Mouse (Mus musculus) adrenal gland, adult (tissue): Measurements from ENCODE around the gene Bpifc.
"Not testable (repeated sequence)": the region's sequence is repeated elsewhere in the genome, so short reads cannot be mapped to it uniquely, and the experiment has no call there.

Source experiments
- DNase-seq, 2 experiments: peaks; one replicate each; pipeline ENCODE4 v3.0.0; 2022 to 2023; ENCODE audit warnings: low spot score in 1 of 2; ENCODE audit not compliant: inconsistent age in 2 of 2

The Bpifc gene

DNA sequence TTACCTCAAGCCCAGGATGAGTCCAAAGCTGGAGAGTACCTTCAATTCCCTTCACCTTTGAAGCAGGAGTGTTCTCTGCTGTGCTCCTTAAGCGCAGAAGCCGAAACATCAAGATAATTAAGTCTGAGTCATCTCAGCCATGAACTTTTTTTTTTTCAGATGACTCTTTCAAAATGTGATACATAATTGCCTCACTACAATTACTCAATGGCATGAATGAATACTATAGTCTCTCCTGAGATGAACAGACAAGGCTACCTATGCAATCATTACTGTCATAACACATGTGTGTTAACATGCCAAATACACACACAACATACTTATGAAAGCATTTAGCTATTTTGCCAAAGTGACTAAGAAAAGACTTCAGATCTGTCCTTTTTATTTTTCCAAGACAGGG lies at the start of gene Bpifc:
Gene Bpifc (minus strand): TSS at position 115 of the 400 bp plus-strand sequence.
- DNase-seq = peak in 1 of 2 experiments; percentile 62

DNA sequence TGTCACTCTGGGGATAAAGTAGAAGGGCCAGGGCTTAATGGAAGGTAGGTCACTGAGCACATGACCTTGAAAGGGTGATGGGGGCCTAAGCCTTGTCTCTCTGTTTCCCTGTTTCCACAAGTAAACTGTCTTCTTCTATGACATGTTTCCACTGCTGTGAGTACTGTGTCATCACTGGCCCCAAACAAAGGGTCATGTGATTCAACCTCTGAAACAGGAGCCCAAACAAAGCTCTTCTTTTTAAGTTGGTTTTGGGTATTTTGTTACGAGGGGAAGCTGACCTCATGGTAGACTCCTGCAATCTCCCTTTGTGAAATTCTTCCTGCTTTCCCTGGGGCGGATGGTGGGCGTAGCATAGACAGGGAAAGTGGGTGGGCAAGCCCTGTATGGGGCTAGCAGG lies 48.6 kb upstream of the Bpifc start:
- DNase-seq = no peak

DNA sequence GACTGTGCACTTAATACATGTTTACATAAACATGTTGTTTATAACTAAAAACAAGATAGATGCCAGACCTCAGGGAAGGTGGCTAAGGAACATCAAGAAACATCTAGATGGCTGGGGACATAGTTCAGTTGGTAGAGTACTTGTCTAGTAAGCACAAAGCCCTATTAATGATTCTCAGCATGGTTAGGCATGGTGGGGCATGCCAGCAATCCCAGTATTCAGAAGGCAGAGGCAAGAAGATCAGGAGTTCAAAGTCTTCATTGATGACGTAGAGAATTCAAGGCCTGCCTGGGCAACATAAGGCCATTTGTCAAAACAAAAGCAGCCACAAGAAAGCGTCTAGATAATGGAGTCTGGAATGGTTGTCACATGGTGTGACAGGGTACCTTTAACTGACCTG lies 46.0 kb upstream of the Bpifc start:
- no peak for DNase-seq

DNA sequence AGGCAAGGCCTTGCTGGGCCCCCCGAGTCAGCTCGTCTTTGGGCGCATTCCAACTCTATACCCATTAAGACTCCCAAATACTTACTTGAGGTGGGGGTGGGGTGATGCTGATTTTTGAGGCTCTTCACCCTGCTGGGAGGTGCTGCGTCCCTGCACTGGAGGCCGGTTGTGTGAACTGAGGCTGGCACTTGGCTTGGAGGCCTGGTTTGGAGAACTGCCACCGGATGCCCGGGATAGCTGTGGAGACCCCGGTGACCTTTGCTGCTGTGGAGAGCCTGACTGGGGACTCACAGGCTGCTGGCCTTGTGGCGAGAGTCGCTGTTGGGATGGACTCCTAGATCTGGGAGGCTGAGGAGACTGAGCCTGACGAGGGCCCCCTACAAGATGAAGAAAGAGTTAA lies 45.6 kb upstream of the Bpifc start:
- DNase-seq = no peak

DNA sequence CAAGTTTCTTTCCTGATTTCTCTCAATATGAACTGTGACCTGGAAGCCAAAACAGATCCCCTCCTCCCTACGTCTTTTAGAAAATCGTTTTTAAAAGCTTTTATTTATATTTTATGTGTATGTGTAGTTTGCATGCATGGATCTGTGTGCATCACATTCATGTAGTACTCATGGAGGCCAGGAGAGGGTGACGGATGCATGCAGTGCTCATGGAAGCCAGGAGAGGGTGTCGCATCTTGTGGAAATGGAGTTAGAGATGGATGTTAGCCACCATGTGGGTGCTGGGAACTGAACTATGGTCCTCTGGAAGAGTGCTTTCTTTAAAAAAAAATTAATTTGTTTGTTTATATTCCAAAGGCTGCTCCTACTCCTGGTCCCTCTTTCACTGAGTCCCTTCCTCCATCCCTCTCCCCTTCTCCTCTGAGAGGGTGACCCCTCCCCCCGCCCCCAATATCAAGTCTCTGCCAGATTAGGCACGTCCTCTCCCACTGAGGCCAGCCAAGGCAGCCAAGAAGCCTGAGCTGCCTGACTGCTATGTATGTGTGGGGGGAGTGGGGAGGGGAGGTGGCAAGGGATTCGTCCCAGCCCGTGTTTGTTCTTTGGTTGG lies 44.7 kb upstream of the Bpifc start:
- DNase-seq = no peak

DNA sequence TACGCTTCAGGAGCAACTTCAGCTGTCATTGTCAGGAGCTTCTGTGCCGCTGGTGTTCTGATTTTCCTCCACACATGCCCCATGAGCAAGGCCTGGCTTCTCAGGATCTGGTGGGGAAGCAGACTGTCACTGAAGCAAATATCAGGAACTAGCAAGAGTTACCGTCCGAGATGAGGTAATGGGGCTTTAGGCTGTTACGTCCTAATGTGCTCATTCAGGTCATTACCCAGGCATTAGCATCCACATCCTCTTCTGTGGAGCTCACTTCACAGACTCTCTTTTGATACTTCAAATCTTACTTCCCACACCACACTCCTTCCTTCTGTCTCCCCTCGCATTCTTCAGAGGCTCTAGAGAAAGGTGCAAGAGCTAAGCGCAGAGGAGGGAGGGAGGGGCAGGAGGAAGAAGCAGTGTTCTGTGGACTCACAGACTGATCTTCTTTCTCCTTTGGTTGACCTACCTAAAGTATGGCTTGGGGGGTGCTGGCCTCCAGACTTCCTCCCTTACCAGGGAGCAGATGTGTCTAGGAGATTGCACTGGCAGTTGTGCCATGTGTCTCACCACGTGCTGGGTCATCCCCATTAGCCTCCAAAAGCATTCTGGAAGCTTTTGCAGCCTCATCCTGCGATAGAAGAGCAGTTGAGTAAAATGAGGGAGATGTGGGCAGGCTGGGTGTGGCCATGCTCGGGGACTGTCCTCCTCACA lies 41.3 kb upstream of the Bpifc start:
- DNase-seq = no peak

DNA sequence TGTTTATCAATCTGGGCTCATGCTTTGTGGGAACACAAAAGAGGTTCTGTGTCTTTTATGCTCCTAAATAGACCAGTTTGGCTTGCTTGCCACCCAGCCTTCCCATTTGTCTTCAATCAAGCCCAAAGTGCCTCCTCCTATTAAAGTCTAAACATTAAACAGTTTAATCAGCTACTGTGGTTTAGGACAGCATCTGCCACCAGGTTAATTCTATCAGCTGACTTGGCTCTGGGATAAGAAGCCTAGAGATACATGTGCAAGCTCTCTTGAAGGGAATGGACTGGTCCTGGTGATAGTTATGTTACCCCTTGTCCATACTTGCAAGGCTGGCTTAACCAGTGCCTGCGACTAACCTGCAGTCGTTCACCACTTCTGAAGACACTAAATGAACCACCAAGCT lies 38.8 kb upstream of the Bpifc start:
- DNase-seq = no peak

DNA sequence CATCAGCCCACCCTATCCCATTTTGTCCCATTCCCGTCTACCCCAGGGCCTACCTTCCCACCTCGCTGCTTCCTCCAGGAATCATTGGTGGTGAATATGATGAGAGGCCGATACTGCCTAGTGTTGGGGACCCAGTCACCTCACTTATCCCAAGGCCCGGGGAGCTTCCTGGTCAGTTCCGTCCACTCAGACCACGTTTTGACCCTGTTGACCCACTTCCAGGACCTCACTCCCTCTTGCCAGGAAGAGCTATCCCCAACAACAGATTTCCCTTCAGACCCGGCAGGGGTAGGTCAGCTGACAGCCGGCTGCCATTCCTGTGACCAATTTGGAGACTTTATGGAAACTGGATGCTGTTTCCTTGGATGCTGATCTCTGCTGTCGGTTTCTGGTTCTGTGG lies 36.1 kb upstream of the Bpifc start:
- no peak for DNase-seq

DNA sequence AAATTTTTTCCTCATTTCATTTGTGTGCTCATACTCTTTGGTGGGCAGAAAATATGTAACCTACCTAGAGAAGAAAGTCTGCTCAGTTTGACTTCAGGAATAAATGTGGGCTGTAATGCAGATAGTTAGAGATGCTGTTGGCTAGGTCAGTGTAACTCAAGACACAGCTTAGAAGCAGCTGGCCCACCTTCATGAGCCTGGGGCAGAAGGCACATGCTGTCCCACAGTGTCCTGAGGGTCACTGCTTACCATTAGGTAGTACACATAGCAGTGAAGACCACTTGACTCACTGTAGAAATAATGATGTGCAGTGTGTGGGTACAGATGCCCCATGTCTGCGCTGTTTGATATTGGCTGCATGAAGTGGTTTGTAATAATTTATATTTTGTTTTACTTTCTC lies 34.7 kb upstream of the Bpifc start:
- DNase-seq = no peak

DNA sequence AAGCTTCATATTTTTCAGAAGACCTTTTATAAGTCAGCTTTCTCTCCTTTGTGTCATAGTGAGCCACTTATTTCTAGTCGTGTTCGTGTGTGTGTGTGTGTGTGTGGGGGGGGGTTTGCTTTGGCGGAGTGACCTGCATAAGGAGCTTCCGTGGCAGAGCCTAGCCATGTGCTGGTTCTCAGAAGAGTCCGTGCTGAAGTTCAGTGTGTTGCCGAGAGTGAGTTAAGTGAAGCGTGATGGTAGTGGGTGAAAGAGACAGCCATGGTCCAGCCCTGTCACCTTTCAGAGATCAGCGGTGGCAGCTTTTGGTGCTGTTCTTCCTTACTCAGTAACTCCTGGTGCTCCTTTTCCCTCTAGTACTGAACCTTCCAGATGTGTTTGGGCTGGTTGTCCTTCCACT lies 32.4 kb upstream of the Bpifc start:
- no peak for DNase-seq

DNA sequence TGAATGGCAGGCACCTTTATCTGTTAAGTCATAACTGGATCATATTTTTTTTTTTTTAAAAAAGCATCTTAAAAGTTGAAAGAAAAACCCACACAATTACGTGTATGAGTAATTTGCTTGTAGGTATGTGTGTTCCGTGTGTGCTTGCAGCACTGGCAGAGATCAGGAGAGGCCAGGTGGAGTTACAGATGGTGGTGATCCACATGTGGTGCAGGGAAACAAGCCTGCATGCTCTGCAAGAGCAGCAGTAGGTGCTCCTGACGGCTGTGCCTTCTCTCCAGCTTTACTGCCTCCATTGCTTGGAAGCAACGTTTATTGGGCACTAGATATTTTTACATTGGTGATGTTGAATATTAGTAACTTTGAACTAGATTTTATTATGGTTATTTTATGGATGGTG lies 32.0 kb upstream of the Bpifc start:
- DNase-seq = no peak

DNA sequence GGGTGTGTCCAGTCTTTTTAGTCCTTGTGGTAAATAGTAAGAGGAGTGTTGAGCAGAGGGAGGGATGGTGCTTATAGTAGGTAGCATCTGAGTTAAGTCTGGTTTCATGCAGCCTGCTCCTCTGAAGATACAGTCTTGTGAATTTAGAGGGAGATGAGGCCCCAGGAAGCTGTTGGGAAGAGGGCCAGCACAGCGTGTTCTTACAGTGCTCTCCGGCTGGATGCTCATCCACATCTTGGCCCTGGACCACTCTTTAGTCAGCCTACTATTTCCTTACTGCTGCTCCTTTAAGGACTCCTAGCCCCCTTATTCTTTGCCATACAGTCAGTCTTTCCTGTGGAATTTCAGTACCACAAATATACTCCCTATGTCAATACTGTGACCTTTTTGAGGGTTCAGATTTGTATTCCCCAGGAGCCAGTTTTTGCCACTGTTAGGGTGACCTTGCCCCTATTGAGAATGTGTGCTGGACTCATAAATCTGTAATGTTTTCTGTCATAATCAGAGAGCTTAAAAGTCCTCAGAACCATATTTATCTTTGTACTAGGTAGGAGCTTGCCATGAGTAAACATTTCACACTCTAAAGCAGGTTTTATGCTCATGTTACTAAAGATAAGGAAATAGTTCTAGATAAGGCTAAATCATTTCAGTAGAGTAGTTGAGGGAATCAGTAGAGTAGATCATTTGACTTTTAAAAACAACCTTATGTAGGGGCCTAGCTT lies 22.5 kb upstream of the Bpifc start:
- peak; percentile 22 to 52 for DNase-seq

DNA sequence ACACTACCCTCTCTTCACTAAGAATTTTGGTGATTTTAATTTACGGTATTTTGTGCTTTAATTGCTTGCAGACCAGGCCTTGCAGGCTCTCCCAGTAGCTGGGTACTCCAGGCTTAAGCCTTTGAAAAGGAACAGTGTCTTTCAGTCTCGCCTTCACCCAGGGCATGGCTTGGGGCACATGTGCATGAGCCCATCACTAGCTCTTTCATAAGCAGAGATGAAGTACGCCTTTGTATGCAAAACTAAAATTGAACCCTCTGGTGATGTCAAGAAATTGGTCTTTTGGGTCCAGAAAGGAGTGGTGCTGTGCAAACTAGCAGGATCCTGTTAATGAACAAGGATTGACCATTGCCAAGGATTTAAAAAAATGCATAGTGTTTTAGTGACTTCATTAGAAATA lies 20.8 kb upstream of the Bpifc start:
- DNase-seq = no peak

DNA sequence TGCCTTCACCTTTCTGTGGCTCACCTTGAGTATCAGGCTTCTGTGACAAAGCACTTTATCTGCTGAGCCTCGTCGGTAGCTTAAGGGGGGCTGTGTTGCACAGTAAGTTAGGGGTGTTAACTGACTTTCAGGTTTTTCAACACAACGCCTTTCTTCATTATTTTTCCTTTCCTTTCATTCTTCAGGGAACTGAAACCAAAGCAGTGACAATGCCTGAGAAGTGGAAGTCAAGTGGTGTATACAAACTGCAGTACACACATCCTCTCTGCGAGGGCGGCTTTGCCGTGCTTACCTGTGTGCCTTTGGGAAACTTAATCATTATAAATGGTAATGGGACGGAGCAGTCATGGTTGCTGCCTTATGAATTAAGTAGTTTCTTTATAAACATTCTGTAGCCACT lies 19.0 kb upstream of the Bpifc start:
- DNase-seq = no peak

DNA sequence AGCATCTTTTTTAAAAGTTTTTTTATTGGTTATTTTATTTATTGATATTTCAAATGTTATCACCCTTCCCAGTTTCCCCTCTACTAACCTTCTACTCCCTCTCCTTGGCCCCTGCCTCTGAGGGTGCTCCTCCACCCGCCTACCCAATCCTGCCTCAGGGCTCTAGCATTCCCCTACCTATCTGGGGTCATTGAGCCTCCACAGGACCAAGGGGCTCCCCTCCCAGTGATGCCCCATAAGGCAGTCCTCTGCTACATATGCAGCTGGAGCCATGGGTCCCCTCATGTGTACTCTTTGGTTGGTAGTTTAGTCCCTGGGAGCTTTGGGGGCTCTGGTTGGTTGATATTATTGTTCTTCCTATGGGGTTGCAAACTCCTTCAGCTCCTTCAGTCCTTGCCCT lies 15.1 kb upstream of the Bpifc start:
- DNase-seq = not testable (repeated sequence)

DNA sequence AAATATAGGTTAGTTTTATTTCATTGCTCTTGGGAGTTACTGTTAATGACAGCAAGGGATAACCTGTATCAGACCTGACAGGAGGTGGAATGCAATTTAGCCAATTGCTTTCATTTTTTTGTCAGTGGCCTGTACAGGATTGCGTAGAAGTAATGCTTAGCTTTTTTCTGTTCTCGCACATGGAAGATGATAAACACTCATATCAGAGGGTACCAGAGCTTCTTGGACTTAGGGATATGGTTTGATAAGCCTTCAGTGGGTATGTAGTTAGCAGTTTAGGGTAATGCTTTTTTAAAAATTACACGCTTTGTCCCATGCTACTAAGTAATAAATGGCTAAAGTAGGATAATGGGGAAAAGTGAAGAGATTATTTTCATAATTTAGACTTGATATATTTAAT lies 14.7 kb upstream of the Bpifc start:
- no peak for DNase-seq

DNA sequence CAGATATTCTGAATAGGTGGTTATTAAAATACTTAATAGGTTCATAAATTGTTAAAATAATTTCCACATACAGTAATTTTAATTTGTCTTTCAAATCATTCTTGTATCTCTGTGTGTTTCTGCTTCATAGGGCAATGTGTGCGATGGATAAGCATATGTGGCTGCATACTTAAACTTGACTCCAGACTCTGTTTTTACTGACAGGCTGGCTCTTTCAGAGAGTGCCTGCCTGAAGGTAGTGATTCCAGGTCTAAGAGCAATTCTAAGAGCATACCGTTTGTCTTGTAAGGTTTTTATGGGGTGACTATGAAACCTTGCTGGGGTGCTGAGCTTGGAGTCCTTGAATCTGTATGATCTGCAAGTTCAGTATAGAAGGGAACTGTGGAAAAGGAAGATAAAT lies 14.2 kb upstream of the Bpifc start:
- DNase-seq = no peak

DNA sequence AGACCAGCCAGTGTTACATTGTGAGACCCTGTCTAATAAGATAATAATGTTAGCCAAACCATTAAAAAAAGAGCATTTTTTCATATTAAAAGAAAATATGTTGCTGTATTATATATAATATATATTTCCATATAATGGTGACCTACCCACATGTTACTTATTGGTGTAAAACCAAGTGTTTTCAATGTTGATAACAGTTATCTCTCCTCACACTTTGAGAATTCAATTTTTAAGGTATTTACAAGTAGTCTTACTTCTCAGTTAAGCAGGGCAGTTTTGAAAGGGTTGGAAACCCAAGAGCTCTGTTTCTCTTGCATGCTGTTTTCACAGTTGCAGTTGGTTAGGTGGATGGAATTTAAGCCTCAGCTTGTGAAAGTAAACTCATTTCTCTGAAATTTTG lies 11.5 kb upstream of the Bpifc start:
- no peak for DNase-seq

DNA sequence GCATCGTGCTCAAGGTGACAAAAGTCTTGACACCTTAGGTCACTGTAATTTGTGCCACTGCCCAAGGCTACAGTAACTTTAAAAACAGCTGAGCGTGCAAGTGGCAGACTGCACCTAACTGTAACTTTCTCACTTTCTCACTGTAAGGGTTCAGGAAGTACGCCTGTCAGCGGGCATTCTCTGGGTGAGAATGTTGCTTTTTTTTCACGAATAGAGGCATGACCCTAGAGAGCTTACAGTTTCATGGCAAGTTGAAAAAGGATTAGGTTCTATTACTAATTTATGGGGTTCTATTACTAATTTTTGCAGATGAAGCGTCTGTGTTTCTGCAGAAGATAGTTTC lies 10.8 kb upstream of the Bpifc start:
- DNase-seq = no peak

DNA sequence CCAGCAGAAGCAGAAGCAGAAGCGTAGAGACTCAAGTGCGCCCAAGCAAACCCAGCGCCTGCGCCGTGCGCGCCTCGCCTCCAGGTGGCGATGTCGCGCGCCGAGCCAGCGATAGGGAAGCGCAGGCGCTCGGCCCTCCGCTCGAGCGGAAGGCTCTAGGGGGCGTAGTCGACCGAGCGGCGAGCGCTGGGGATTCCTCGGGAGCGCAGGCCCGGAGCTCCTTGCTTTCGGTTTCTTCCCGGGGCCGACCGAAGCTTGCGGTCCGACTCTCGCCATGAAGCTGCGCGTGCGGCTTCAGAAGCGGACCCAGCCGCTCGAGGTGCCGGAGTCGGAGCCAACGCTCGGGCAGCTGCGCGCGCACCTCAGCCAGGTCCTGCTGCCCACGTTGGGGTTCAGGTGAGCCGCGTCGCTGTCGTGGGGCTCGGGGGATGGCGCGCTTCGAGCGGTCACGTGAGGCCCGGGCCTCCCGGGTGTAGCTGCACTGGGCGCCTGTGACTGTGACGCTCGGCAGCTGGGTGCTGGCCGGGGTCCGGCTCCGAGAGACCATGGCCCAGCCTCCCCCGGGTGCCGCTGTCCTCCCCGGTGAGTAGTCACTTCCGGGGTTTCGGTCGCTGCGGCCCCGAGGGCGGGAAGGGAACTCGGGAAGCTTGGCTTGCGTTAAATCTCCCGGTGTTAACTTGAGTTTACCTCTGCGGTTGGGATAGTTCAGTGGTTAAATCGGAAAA lies 10.2 kb upstream of the Bpifc start, which contains the start of gene Fbxo7:
Gene Fbxo7 (plus strand): TSS at position 224 of the 725 bp plus-strand sequence.
- DNase-seq = peak; percentile 92 to 98

DNA sequence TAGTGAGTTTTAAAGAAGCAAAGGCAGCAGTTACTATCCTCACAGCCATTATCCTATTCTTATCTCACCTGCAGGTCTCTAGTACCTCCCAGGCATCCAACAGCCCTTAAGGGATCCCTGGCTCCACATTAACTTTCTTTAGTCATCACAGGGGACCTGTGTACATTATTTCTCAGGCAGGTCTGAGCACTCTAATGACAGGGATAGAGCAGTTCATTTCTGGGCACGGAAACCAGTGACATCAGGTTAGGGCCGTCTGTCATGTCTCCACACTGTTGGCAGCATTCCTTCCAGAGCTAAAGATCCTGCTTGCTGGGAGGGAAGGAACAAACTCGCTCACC lies 9.7 kb upstream of the Bpifc start:
- DNase-seq = no peak

DNA sequence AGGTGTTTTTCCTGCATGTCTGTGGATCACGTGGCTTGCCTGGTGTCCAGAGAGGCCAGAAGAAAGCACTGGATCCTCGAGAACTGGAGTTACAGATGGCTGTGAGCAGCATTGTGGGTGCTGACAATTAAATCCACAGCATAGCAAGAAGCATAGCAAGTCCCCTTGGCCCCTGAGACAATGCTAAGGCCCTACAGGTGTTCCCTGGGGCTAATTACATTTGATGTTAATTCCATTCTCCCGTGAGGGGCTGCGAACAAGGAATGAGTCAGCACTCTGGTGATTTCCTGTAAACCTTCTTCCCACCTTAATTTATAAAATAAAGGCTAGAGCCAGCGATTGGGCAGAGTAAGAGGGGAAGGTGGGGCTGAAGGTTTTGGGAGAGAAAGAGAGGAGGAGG lies 7.1 kb upstream of the Bpifc start:
- no peak for DNase-seq
